Mouse (Mus musculus) testis, adult 2 months (tissue): ENCODE measurements around the gene Chad. TPM values are rescaled to one million over a fixed set of nuclear protein-coding genes. Genes with fewer than 3 reads are reported as not detected.

Experiments used
- H3K27ac ChIP-seq: fragments of 200-500 bp; 2 replicates; pipeline ENCODE4 v1.5.1; 2012; ENCODE audit warnings: low read depth, low read length; ENCODE audit not compliant: control insufficient read depth, insufficient read depth
- H3K27me3 ChIP-seq: fragments of 200-500 bp; 2 replicates; pipeline ENCODE4 v1.6.1; 2012; ENCODE audit warnings: mild to moderate bottlenecking, low read length, moderate library complexity; ENCODE audit not compliant: control insufficient read depth, insufficient read depth
- H3K36me3 ChIP-seq: fragments of 200-500 bp; 2 replicates; pipeline ENCODE4 v1.6.1; 2012; ENCODE audit warnings: mild to moderate bottlenecking, low read length; ENCODE audit not compliant: control insufficient read depth, insufficient read depth
- H3K4me1 ChIP-seq: fragments of 200-500 bp; 2 replicates; pipeline ENCODE4 v1.6.1; 2012; ENCODE audit warnings: low read length; ENCODE audit not compliant: control insufficient read depth, insufficient read depth
- H3K4me3 ChIP-seq: fragments of 200-500 bp; 2 replicates; pipeline ENCODE4 v1.5.1; 2012; ENCODE audit warnings: low read depth, mild to moderate bottlenecking, low read length, moderate library complexity, mixed read lengths; ENCODE audit not compliant: control insufficient read depth
- CTCF ChIP-seq: fragments of 200-500 bp; IDR thresholded peaks from 2 replicates; pipeline ENCODE4 v1.5.1; 2012; ENCODE audit warnings: low read depth, mild to moderate bottlenecking, inconsistent platforms, low read length, moderate library complexity; ENCODE audit not compliant: control insufficient read depth, insufficient read depth, insufficient replicate concordance
- POLR2A ChIP-seq: fragments of 200-500 bp; IDR thresholded peaks from 2 replicates; pipeline ENCODE4 v1.6.1; 2012; ENCODE audit warnings: low read depth, mild to moderate bottlenecking, inconsistent platforms, low read length, moderate library complexity; ENCODE audit not compliant: control insufficient read depth
- polyA plus RNA-seq: library from polyadenylated mRNA; depleted of rRNA; stranded (reverse); fragments of >200 nt; gene quantifications from 2 replicates; pipeline ENCODE4 v1.2.3, GENCODE M21; 2012; rRNA removed

Gene Chad
- 0.14 TPM in 1 of 2 replicates, not detected in the other for polyA plus RNA-seq

GRCm38 (mm10) chr11:94564437-94565150, at the start of gene Chad:
Chad (plus strand) TSS chr11:94565047.
- H3K27ac ChIP-seq = no peak within 1 kb of the TSS
- peaks cover 16% of the 10 kb centered on the region for H3K4me1 ChIP-seq
- no peaks in the 10 kb centered on the region for H3K36me3 ChIP-seq
- H3K4me3 ChIP-seq = peak within 1 kb of the TSS; percentile 19
- no peaks in the 10 kb centered on the region for H3K27me3 ChIP-seq
- TF ChIP-seq POLR2A = no peak
- TF ChIP-seq CTCF = no peak

GRCm38 (mm10) chr11:94521219-94521843, 43.5 kb upstream of the Chad start, which contains the start of gene Mycbpap:
Mycbpap (minus strand) TSS chr11:94521742.
- Histone ChIP-seq H3K4me1 (peaks cover 17% of the 10 kb centered on the region), H3K27ac (peak within 1 kb of the TSS; percentile 88), H3K4me3 (peak within 1 kb of the TSS; percentile 97), H3K27me3 (no peaks in the 10 kb centered on the region), H3K36me3 (no peaks in the 10 kb centered on the region)
- TF ChIP-seq CTCF = no peak
- TF ChIP-seq POLR2A = peak; percentile 54

GRCm38 (mm10) chr11:94526171-94526879, 38.5 kb upstream of the Chad start:
- Histone ChIP-seq H3K36me3 (no peaks in the 10 kb centered on the region), H3K27ac (peak overlapping the region; percentile 15; the same call in 1 of the 2 replicates), H3K4me1 (peaks cover 12% of the 10 kb centered on the region), H3K4me3 (no peak overlapping the region), H3K27me3 (no peaks in the 10 kb centered on the region)
- no peak for TF ChIP-seq CTCF
- no peak for TF ChIP-seq POLR2A

- no peaks in the 10 kb centered on the region for H3K36me3 ChIP-seq
- no peak for TF ChIP-seq CTCF
- no peak for TF ChIP-seq POLR2A
- peaks cover 6% of the 10 kb centered on the region for H3K4me1 ChIP-seq
- no peaks in the 10 kb centered on the region for H3K27me3 ChIP-seq
- no peak overlapping the region for H3K27ac ChIP-seq
- H3K4me3 ChIP-seq = no peak overlapping the region
These were observed 36.0 kb upstream of the Chad start for GRCm38 (mm10) chr11:94528879-94529278.

- TF ChIP-seq CTCF = no peak
- no peak for TF ChIP-seq POLR2A
- H3K27me3 ChIP-seq = no peaks in the 10 kb centered on the region
- H3K27ac ChIP-seq = no peak overlapping the region
- no peak overlapping the region for H3K4me3 ChIP-seq
- H3K36me3 ChIP-seq = no peaks in the 10 kb centered on the region
- no peaks in the 10 kb centered on the region for H3K4me1 ChIP-seq
These were observed 31.7 kb upstream of the Chad start for GRCm38 (mm10) chr11:94533171-94533570.

GRCm38 (mm10) chr11:94538733-94539292, 26.0 kb upstream of the Chad start:
- Histone ChIP-seq H3K27me3 (no peaks in the 10 kb centered on the region), H3K36me3 (no peaks in the 10 kb centered on the region), H3K4me3 (no peak overlapping the region), H3K27ac (no peak overlapping the region), H3K4me1 (peaks cover 5% of the 10 kb centered on the region)
- no peak for TF ChIP-seq POLR2A
- TF ChIP-seq CTCF = no peak

GRCm38 (mm10) chr11:94539761-94540160, 25.1 kb upstream of the Chad start:
- H3K27ac ChIP-seq = no peak overlapping the region
- TF ChIP-seq POLR2A = no peak
- no peak for TF ChIP-seq CTCF
- no peaks in the 10 kb centered on the region for H3K27me3 ChIP-seq
- peaks cover 11% of the 10 kb centered on the region for H3K4me1 ChIP-seq
- H3K36me3 ChIP-seq = no peaks in the 10 kb centered on the region
- H3K4me3 ChIP-seq = no peak overlapping the region
